Mouse (Mus musculus): ENCODE data around the gene Fam102b.

DNA sequence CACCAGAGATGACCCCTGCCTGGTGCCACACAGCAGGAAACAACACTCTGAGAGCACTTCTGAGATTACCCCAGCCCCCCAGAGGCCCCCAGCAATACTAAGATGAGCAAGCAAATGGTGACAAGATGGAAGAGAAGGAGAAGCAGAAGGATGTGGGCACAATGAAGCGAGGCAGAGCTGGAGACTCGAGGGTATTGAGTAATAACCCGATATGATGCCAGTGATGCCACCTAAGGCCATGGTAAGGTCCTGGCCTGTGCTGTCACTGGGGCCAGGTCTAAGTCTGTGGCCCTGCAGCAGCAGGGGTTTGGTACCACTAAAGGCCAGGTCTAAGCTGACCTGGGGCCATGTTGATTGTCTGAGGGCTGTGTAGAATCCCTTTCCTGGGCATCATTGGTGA, 19.0 kb upstream of the Fam102b start:
- no peak for TF ChIP-seq CTCF (IDR thresholded peaks at IDR 0.05; ENCODE audit: borderline replicate concordance, insufficient read depth, low read length)
- no peak for TF ChIP-seq POLR2A (IDR thresholded peaks at IDR 0.05; ENCODE audit: low read depth, low read length)

All from embryonic fibroblast, embryonic 13.5 days (primary cell).